Mouse (Mus musculus): Measurements from ENCODE around the gene Fam135a. TPM values are rescaled to one million over a fixed set of nuclear protein-coding genes. Genes with fewer than 3 reads are reported as not detected.

Gene Fam135a
- 36.4 and 39.9 TPM in 2 replicates for polyA plus RNA-seq (2014; fragmentation: Nextera tagmentation; extraction: Ambion mirVana)

DNA sequence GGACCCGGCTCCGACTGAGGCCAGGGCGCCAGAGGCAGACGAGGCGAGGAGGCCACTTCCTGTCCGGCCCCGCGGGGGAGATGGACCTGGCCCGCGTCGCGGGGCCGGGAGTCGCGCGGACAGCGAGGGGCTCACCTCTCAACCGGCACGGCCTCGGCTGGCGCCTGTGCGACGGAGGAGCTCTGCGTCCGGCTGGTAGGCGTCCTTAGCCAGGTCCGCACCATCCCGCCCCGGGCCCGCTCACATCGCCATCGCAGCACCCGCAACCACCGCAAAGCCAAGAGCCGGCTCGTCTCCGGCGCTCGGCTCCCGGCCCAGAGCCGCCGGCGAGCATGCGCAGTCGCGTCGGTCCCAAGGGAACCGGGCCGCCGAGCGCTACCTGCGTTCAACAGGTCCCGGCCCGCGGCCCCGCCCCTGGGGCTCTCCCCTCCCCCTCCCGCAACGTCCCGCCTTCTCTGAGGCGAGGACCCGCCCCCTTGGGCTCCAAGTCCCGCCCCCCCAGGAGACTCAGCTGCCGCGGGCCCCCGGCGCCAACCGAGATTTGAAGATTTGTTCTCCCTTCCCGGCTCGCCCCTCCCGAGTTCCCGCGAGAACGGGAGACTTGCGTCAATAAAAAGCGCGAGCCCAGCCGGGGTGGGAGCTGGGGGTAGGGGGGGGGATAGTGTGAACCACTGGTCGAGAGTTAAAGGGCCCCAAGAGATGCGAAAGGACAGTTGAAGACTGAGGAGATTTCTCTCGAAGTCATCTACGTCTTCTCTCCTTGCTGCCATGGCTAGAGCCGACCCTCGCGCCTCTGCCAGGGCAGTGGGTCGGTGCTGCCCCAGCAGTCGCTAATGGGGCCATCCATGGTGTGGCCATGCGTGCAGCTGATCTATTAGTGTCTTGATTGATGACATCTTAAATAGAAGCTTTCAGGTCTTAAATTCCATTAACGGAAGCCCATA lies at the start of gene Fam135a:
Gene Fam135a, minus strand, starts transcription at position 416 of the 944 bp plus-strand sequence.
- Histone ChIP-seq H3K9me3 (ENCODE audit: control insufficient read depth, low read length) (no peaks in the 10 kb centered on the region), H3K27ac (ENCODE audit: low read depth) (peak within 1 kb of the TSS; percentile 85), H3K4me2 (ENCODE audit: low read length) (peak within 1 kb of the TSS; percentile 73), H3K36me3 (ENCODE audit: control insufficient read depth, insufficient read depth, low read length) (no peaks in the 10 kb centered on the region), H3K9ac (ENCODE audit: low read length) (peak within 1 kb of the TSS; percentile 91), H3K27me3 (replicated peaks; ENCODE audit: control insufficient read depth, insufficient read depth, low read length) (no peaks in the 10 kb centered on the region), H3K4me1 (replicated peaks; ENCODE audit: control insufficient read depth, insufficient read depth, low read length) (no peaks in the 10 kb centered on the region; the same call in 1 of the 2 replicates), H3K4me3 (ENCODE audit: low read depth, low read length) (peak within 1 kb of the TSS; percentile 81)
- peak; percentile 97 for DNase-seq (ENCODE audit: low spot score)
- peak; percentile 94 for ATAC-seq (replicated peaks; ENCODE audit: low FRiP score, low TSS enrichment, low read depth)
- under 1% methylated on average over 73 of the region's 88 CpGs for WGBS

DNA sequence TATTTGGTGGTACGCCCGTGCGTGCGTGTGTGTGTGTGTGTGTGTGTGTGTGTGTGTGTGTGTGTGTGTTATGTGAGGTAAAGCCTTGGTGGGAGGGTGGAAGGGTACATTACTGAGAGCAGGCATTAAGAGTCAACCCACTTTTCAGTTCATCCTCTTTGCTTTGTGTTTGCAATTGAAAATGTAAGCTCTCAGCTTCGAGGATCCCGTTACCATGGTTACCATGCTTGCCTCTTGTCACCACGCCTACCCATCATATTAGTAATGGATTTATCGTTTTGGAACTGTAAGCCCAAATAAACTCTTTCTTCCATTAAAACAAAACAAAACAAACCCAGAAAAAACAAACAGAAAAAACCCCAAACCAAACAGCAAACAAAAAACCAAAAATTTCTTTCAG lies 43.4 kb upstream of the Fam135a start:
- no peaks in the 10 kb centered on the region for H3K36me3 ChIP-seq (ENCODE audit: control insufficient read depth, insufficient read depth, low read length)
- H3K27ac ChIP-seq (ENCODE audit: low read depth) = no peak overlapping the region
- H3K9ac ChIP-seq (ENCODE audit: low read length) = no peak overlapping the region
- H3K4me1 ChIP-seq (replicated peaks; ENCODE audit: control insufficient read depth, insufficient read depth, low read length) = no peaks in the 10 kb centered on the region
- H3K9me3 ChIP-seq (ENCODE audit: control insufficient read depth, low read length) = no peaks in the 10 kb centered on the region
- WGBS = 82% methylated on average over 8 of the region's 8 CpGs
- DNase-seq (ENCODE audit: low spot score) (no peak), ATAC-seq (replicated peaks; ENCODE audit: low FRiP score, low TSS enrichment, low read depth) (no peak)
- no peak overlapping the region for H3K4me2 ChIP-seq (ENCODE audit: low read length)
- H3K27me3 ChIP-seq (replicated peaks; ENCODE audit: control insufficient read depth, insufficient read depth, low read length) = no peaks in the 10 kb centered on the region
- H3K4me3 ChIP-seq (ENCODE audit: low read depth, low read length) = no peak overlapping the region

DNA sequence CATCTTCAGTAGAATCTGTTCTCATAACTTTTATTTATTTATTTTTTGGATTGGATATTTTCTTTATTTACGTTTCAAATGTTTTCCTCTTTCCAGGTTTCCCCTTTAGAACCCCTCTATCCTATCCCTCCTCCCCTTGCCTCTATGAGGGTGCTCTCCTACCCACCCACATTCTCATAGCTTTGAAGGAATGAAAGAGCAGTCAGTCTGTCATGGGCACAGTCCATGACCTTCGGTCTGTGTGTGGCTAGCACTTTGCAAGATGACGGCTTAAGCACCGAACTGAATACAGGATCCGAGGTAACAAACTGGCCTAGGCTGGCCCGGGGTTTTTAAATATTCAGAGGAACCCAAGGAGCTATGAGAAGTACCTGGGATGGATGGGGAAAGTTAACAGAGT lies 40.4 kb upstream of the Fam135a start:
- 81% methylated on average over 6 of the region's 6 CpGs for WGBS
- H3K27ac ChIP-seq (ENCODE audit: low read depth) = no peak overlapping the region

DNA sequence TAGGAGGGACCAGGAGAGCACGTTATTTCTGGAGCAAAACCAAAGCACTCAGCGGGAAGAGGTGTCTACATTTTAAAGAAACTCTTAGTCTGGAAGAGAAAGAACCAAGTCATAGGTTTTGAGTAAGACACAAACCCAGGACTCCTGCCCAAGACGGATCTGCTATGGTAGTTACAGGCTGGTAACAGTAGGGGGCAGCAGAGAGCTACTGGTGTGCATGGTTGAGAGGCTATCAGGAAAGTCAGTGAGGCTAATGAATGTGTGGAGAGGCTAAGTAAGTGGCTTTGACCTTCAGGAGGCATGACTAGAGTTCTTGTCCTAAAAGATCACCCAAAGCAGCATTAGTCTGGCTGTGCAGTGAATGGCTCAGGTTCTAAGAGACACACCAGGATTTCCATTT lies 37.0 kb upstream of the Fam135a start:
- H3K9me3 ChIP-seq (ENCODE audit: control insufficient read depth, low read length) = no peaks in the 10 kb centered on the region
- H3K36me3 ChIP-seq (ENCODE audit: control insufficient read depth, insufficient read depth, low read length) = no peaks in the 10 kb centered on the region
- no peak for ATAC-seq (replicated peaks; ENCODE audit: low FRiP score, low TSS enrichment, low read depth)
- H3K9ac ChIP-seq (ENCODE audit: low read length) = no peak overlapping the region
- no peak overlapping the region for H3K4me2 ChIP-seq (ENCODE audit: low read length)
- peak; percentile 59 for DNase-seq (ENCODE audit: low spot score)
- no peak overlapping the region for H3K27ac ChIP-seq (ENCODE audit: low read depth)
- no peaks in the 10 kb centered on the region for H3K4me1 ChIP-seq (replicated peaks; ENCODE audit: control insufficient read depth, insufficient read depth, low read length)
- whole genome bisulfite sequencing = 20% methylated on average over 3 of the region's 3 CpGs
- H3K4me3 ChIP-seq (ENCODE audit: low read depth, low read length) = no peak overlapping the region
- no peaks in the 10 kb centered on the region for H3K27me3 ChIP-seq (replicated peaks; ENCODE audit: control insufficient read depth, insufficient read depth, low read length)

More for the DNA sequence above, 40.4 kb upstream of the Fam135a start:
- Histone ChIP-seq H3K4me2 (ENCODE audit: low read length) (no peak overlapping the region), H3K9ac (ENCODE audit: low read length) (no peak overlapping the region), H3K36me3 (ENCODE audit: control insufficient read depth, insufficient read depth, low read length) (no peaks in the 10 kb centered on the region), H3K4me3 (ENCODE audit: low read depth, low read length) (no peak overlapping the region), H3K9me3 (ENCODE audit: control insufficient read depth, low read length) (no peaks in the 10 kb centered on the region), H3K27me3 (replicated peaks; ENCODE audit: control insufficient read depth, insufficient read depth, low read length) (no peaks in the 10 kb centered on the region), H3K4me1 (replicated peaks; ENCODE audit: control insufficient read depth, insufficient read depth, low read length) (no peaks in the 10 kb centered on the region)
- no peak for DNase-seq (ENCODE audit: low spot score)
- no peak for ATAC-seq (replicated peaks; ENCODE audit: low FRiP score, low TSS enrichment, low read depth)

DNA sequence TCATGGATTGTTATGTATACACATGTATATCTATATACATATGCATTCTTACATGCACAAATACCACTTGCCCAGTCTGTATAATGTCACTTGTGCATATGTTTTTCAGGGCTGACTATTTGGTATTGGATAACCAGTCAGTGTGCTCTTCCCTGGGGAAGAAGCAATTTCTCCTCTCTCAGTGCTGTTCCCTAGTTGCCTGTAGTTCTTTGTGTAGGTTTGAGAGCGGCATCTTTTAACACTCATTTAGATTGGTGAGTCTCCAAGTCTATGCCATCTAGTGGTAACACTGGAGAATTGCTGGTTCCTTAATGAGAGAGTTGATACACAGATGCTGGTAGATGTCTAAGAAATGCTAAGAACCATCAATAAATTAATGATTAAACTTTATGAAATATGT lies 34.7 kb upstream of the Fam135a start:
- peak; percentile 52 for DNase-seq (ENCODE audit: low spot score)
- ATAC-seq (replicated peaks; ENCODE audit: low FRiP score, low TSS enrichment, low read depth) = no peak
- Histone ChIP-seq H3K27me3 (replicated peaks; ENCODE audit: control insufficient read depth, insufficient read depth, low read length) (no peaks in the 10 kb centered on the region), H3K36me3 (ENCODE audit: control insufficient read depth, insufficient read depth, low read length) (no peaks in the 10 kb centered on the region), H3K27ac (ENCODE audit: low read depth) (no peak overlapping the region), H3K4me1 (replicated peaks; ENCODE audit: control insufficient read depth, insufficient read depth, low read length) (no peaks in the 10 kb centered on the region), H3K4me2 (ENCODE audit: low read length) (no peak overlapping the region), H3K4me3 (ENCODE audit: low read depth, low read length) (no peak overlapping the region), H3K9ac (ENCODE audit: low read length) (no peak overlapping the region), H3K9me3 (ENCODE audit: control insufficient read depth, low read length) (no peaks in the 10 kb centered on the region)
- WGBS = 3% methylated on average over 1 of the region's 1 CpGs

DNA sequence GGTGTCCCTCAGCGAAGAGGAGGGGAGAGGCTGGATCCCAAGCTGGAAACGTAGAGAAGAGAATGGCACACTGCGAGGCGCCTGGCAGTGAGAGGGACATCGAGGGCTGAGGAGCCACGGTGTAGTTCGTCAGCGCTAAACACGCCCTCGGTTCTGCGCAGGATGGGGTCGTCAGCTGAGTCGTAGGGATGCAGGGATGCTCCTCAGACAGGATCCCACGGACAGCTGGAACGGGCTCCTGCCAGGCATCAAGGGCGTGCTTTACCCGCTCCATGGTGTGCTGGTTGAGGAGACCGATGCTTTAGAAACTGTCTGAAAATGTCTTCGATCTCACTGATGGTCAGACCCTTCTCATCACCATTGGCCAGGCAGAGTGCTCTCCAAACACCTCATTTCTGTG lies 33.7 kb upstream of the Fam135a start:
- Histone ChIP-seq H3K4me3 (ENCODE audit: low read depth, low read length) (no peak overlapping the region), H3K27ac (ENCODE audit: low read depth) (no peak overlapping the region), H3K9ac (ENCODE audit: low read length) (no peak overlapping the region), H3K36me3 (ENCODE audit: control insufficient read depth, insufficient read depth, low read length) (no peaks in the 10 kb centered on the region), H3K27me3 (replicated peaks; ENCODE audit: control insufficient read depth, insufficient read depth, low read length) (no peaks in the 10 kb centered on the region), H3K4me2 (ENCODE audit: low read length) (no peak overlapping the region), H3K9me3 (ENCODE audit: control insufficient read depth, low read length) (no peaks in the 10 kb centered on the region), H3K4me1 (replicated peaks; ENCODE audit: control insufficient read depth, insufficient read depth, low read length) (no peaks in the 10 kb centered on the region)
- WGBS = 48% methylated on average over 19 of the region's 19 CpGs
- ATAC-seq (replicated peaks; ENCODE audit: low FRiP score, low TSS enrichment, low read depth) (no peak), DNase-seq (ENCODE audit: low spot score) (no peak)

DNA sequence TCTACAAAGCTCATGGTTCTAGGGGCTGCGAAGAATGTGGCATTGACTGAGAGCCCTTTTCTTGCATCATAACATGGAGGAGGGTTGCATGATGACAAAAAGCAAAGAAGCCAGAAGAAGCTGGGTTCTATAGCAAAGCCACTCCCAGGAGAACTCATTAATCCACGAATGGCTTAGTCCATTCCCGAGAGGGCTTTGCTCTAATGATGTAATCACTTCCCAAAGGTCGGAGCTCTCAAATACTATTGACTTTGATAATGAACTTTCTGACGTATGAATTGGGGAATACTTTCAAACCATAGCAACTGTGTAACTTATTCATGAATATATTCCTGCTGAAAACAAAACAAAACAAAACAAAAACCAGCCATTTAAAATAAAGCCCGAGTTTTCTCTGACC lies 27.7 kb upstream of the Fam135a start:
- H3K9ac ChIP-seq (ENCODE audit: low read length) = no peak overlapping the region
- no peak overlapping the region for H3K4me3 ChIP-seq (ENCODE audit: low read depth, low read length)
- H3K9me3 ChIP-seq (ENCODE audit: control insufficient read depth, low read length) = no peaks in the 10 kb centered on the region
- no peaks in the 10 kb centered on the region for H3K36me3 ChIP-seq (ENCODE audit: control insufficient read depth, insufficient read depth, low read length)
- H3K27ac ChIP-seq (ENCODE audit: low read depth) = no peak overlapping the region
- H3K27me3 ChIP-seq (replicated peaks; ENCODE audit: control insufficient read depth, insufficient read depth, low read length) = no peaks in the 10 kb centered on the region
- ATAC-seq (replicated peaks; ENCODE audit: low FRiP score, low TSS enrichment, low read depth) (no peak), DNase-seq (ENCODE audit: low spot score) (no peak)
- H3K4me2 ChIP-seq (ENCODE audit: low read length) = no peak overlapping the region
- H3K4me1 ChIP-seq (replicated peaks; ENCODE audit: control insufficient read depth, insufficient read depth, low read length) = no peaks in the 10 kb centered on the region
- WGBS = 63% methylated on average over 6 of the region's 6 CpGs

DNA sequence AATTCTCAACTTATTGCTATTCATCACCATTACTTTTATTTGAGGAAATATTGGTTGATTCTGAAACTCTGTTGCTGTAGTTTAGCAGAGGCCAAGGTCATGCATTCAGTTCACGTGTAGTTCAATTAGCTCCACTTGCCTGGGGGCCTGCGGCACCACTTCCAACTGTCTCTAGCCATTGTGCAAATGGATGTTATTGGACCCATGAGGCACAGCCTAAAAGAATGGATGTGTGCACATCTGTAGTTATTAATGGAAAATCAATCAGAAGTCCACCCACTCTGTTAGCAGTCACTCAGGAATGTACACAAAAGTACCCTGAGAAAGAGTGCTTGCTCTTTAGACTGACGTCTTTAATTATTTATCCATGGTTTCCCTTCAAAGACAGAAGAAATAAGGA lies 24.5 kb upstream of the Fam135a start:
- no peaks in the 10 kb centered on the region for H3K9me3 ChIP-seq (ENCODE audit: control insufficient read depth, low read length)
- H3K4me3 ChIP-seq (ENCODE audit: low read depth, low read length) = no peak overlapping the region
- no peak overlapping the region for H3K27ac ChIP-seq (ENCODE audit: low read depth)
- H3K36me3 ChIP-seq (ENCODE audit: control insufficient read depth, insufficient read depth, low read length) = no peaks in the 10 kb centered on the region
- no peaks in the 10 kb centered on the region for H3K4me1 ChIP-seq (replicated peaks; ENCODE audit: control insufficient read depth, insufficient read depth, low read length)
- DNase-seq (ENCODE audit: low spot score) (no peak), ATAC-seq (replicated peaks; ENCODE audit: low FRiP score, low TSS enrichment, low read depth) (no peak)
- 72% methylated on average over 3 of the region's 3 CpGs for WGBS
- H3K9ac ChIP-seq (ENCODE audit: low read length) = no peak overlapping the region
- H3K4me2 ChIP-seq (ENCODE audit: low read length) = no peak overlapping the region
- no peaks in the 10 kb centered on the region for H3K27me3 ChIP-seq (replicated peaks; ENCODE audit: control insufficient read depth, insufficient read depth, low read length)

DNA sequence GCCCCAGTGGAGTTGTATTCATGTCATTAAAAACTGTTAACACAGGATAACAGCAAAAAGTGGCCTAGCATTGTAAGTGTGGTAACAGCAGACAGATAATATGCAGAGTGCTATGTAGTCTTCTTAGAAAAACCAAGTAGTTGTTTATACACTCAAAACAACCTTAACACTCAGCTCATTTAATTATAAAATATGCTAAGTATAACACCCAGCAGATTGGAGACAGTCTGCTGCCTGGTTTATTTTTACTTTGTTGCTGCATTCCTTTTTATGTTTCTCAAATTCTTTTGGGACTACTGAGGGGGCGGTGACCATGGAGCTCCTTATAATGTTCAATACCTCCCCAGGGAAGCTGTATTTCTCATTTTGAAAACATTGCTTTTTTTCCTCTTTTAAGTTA lies 22.4 kb upstream of the Fam135a start:
- Histone ChIP-seq H3K36me3 (ENCODE audit: control insufficient read depth, insufficient read depth, low read length) (no peaks in the 10 kb centered on the region), H3K4me3 (ENCODE audit: low read depth, low read length) (no peak overlapping the region), H3K4me2 (ENCODE audit: low read length) (no peak overlapping the region), H3K27ac (ENCODE audit: low read depth) (no peak overlapping the region), H3K27me3 (replicated peaks; ENCODE audit: control insufficient read depth, insufficient read depth, low read length) (no peaks in the 10 kb centered on the region), H3K9me3 (ENCODE audit: control insufficient read depth, low read length) (no peaks in the 10 kb centered on the region), H3K4me1 (replicated peaks; ENCODE audit: control insufficient read depth, insufficient read depth, low read length) (no peaks in the 10 kb centered on the region), H3K9ac (ENCODE audit: low read length) (no peak overlapping the region)
- ATAC-seq (replicated peaks; ENCODE audit: low FRiP score, low TSS enrichment, low read depth) (no peak), DNase-seq (ENCODE audit: low spot score) (no peak)
- WGBS = 100% methylated on average over 1 of the region's 1 CpGs
